Mouse (Mus musculus): Measurements from ENCODE around the gene Trim28. TPM values are rescaled to one million over a fixed set of nuclear protein-coding genes. Genes with fewer than 3 reads are reported as not detected.
A peak's percentile ranks its signal among the peaks of the same experiment; 100 is the strongest.

Gene Trim28
- polyA plus RNA-seq, 1 experiment, result 272 TPM

DNA sequence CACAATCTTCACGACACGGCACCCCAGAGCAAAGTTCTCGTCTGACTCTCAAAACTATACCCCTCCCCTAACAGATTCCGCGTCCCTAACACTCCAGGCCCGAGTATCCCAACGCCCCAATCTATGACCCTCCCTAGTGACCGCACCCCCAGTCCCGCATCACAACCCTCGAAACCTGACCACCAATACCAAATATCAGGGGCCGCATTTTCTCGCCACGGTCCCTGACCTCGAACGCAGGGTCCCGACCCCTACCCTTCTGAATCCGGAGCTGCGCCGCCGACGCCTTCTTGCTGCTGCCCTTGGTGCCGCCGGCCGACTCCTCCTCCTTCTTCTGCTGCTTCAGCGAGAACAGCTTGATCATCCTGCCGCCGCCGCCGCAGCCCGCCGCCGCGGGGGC lies 38.5 kb downstream of the Trim28 start:
- Histone ChIP-seq H3K27me3 (ENCODE audit: control insufficient read depth, insufficient read depth, low read length) (no peaks in the 10 kb centered on the region), H3K27ac (ENCODE audit: insufficient read depth, low read length) (peak overlapping the region; percentile 100), H3K36me3 (ENCODE audit: control insufficient read depth, insufficient read depth, low read length) (peaks cover 8% of the 10 kb centered on the region), H3K4me1 (ENCODE audit: control insufficient read depth, insufficient read depth, insufficient read length) (peaks cover 14% of the 10 kb centered on the region; the same call in 1 of the 2 replicates), H3K4me3 (ENCODE audit: extremely low read depth, insufficient read depth, insufficient read length) (peak overlapping the region; percentile 100)
- no peak for DNase-seq (ENCODE audit: low read depth in 1 of 2, low spot score in 2 of 2)
- TF ChIP-seq CTCF (IDR thresholded peaks at IDR 0.05; ENCODE audit: extremely low read depth, insufficient read depth, insufficient read length, insufficient replicate concordance) (no peak), POLR2A (IDR thresholded peaks at IDR 0.05; ENCODE audit: low read depth, low read length) (no peak)
- WGBS, result under 1% methylated on average over 26 of the region's 33 CpGs

DNA sequence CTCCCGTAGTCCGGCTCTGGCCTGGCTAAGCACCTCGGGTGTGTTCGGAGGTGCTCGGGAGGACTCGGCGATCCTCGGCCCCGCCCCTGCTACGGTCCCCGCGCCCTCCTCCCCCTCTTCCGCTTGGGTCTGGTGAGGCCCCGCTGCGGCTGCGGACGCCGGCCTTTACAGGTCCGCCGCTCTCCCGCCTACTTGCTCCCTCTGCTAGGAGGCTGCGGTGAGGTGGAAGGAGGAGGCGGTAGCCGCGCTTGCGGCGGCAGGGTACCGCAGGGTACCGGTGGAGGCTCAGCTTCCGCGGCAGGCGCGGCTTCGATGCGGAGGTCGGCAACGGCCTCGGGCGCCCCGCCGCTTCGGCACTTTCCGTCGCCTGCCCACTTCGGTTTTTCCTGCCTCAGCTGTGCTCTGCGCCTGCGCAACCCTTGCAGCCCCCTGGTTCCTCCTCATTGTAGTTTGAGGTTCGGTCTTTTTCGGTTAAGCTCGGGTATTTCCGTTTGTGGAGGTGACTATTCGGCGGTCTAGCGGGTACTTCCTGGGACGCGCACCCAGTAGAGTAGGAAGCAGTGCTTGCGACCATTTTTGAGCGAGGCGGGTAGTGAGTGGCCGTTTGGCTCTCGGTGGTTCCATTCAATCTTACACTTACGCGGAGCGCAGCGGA lies 39.1 kb downstream of the Trim28 start, which contains the start of gene Ube2m:
TSS of gene Ube2m (minus strand) at position 375 of the 655 bp plus-strand sequence.
- H3K4me3 ChIP-seq (ENCODE audit: extremely low read depth, insufficient read depth, insufficient read length), result peak within 1 kb of the TSS; percentile 100
- H3K27me3 ChIP-seq (ENCODE audit: control insufficient read depth, insufficient read depth, low read length), result no peaks in the 10 kb centered on the region
- peak within 1 kb of the TSS; percentile 100 for H3K27ac ChIP-seq (ENCODE audit: insufficient read depth, low read length)
- H3K4me1 ChIP-seq (ENCODE audit: control insufficient read depth, insufficient read depth, insufficient read length), result peaks cover 14% of the 10 kb centered on the region; the same call in 1 of the 2 replicates
- peaks cover 8% of the 10 kb centered on the region for H3K36me3 ChIP-seq (ENCODE audit: control insufficient read depth, insufficient read depth, low read length)
- TF ChIP-seq POLR2A (IDR thresholded peaks at IDR 0.05; ENCODE audit: low read depth, low read length), result peak; percentile 97
- TF ChIP-seq CTCF (IDR thresholded peaks at IDR 0.05; ENCODE audit: extremely low read depth, insufficient read depth, insufficient read length, insufficient replicate concordance), result no peak
- under 1% methylated on average over 59 of the region's 65 CpGs for WGBS
- peak; percentile 98 to 99 for DNase-seq (ENCODE audit: low read depth in 1 of 2, low spot score in 2 of 2)

DNA sequence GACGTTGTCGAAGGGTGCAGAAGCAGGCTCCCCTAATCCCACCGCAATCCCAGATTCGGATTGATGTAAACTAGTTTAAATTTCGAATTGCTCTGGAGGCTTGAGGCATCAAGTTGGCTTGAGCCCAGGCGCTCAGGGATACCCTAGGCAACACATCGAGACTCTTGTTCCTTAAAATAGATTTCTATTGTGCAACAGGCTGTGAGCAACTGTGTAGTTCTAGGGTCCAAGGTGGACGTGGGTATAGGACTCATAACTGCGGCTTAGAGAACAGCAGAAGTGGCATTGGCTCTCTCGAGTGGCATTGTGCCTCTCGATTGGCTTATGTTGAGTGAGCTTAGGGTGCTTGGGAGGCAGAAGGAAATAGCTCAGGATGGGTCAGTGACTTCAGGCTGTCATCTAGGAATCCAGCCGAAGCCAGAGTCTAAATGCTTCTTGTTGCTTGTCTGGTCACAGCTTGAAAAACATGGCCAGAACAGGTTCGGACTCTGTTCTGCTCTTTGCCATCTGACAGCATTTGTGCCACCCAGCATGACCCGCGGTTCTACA lies 39.8 kb downstream of the Trim28 start:
- Histone ChIP-seq H3K4me3 (ENCODE audit: extremely low read depth, insufficient read depth, insufficient read length) (peak overlapping the region; percentile 100), H3K27ac (ENCODE audit: insufficient read depth, low read length) (peak overlapping the region; percentile 100), H3K4me1 (ENCODE audit: control insufficient read depth, insufficient read depth, insufficient read length) (peaks cover 19% of the 10 kb centered on the region), H3K27me3 (ENCODE audit: control insufficient read depth, insufficient read depth, low read length) (peaks cover 5% of the 10 kb centered on the region; the same call in 1 of the 2 replicates), H3K36me3 (ENCODE audit: control insufficient read depth, insufficient read depth, low read length) (peaks cover 8% of the 10 kb centered on the region)
- no peak for TF ChIP-seq CTCF (IDR thresholded peaks at IDR 0.05; ENCODE audit: extremely low read depth, insufficient read depth, insufficient read length, insufficient replicate concordance)
- TF ChIP-seq POLR2A (IDR thresholded peaks at IDR 0.05; ENCODE audit: low read depth, low read length), result no peak
- DNase-seq (ENCODE audit: low read depth in 1 of 2, low spot score in 2 of 2), result no peak
- 10% methylated on average over 15 of the region's 15 CpGs for WGBS

DNA sequence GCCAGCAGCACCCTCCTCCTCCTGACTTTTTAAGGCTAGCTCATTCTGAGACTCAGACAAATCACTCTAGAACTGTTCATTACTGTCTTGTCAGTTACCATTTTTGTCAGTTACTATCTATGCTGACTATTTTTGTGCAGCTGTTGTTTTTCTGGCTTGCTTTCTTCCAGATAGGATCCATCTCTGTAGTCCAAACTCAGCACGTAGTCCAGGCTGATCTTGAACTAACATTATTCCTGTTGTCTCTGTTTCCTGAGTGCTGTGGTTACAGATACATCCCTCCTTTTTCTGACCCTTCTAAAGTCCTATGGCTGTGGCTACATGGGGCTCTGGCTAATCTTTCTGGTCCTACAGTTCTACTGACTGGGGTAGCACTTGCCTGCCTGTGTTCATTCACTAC lies 40.3 kb downstream of the Trim28 start:
- 76% methylated on average over 1 of the region's 1 CpGs for WGBS
- Histone ChIP-seq H3K27me3 (ENCODE audit: control insufficient read depth, insufficient read depth, low read length) (peaks cover 10% of the 10 kb centered on the region), H3K27ac (ENCODE audit: insufficient read depth, low read length) (no peak overlapping the region), H3K4me3 (ENCODE audit: extremely low read depth, insufficient read depth, insufficient read length) (no peak overlapping the region), H3K4me1 (ENCODE audit: control insufficient read depth, insufficient read depth, insufficient read length) (peaks cover 24% of the 10 kb centered on the region), H3K36me3 (ENCODE audit: control insufficient read depth, insufficient read depth, low read length) (peaks cover 8% of the 10 kb centered on the region)
- TF ChIP-seq POLR2A (IDR thresholded peaks at IDR 0.05; ENCODE audit: low read depth, low read length) (no peak), CTCF (IDR thresholded peaks at IDR 0.05; ENCODE audit: extremely low read depth, insufficient read depth, insufficient read length, insufficient replicate concordance) (no peak)
- DNase-seq (ENCODE audit: low read depth in 1 of 2, low spot score in 2 of 2), result no peak

DNA sequence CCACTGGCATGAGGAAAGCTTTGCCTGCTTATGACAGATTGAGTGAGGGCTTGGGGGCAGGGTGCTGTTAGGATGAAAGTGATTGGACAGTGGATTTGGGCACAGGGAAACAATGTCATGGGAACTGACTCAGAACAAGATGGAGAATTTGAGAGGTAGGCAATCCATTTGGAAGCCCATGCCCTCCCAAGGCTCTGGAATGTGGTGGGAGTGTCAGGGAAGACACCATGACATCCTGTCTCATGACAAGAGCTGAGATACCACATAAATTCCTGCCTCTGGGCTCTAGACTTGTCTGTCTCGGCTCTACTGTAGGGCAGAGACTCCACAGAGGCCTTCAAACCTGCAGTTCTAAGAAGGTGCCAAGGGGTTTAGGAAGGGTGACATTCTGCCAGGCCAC lies 42.3 kb downstream of the Trim28 start:
- Histone ChIP-seq H3K27me3 (ENCODE audit: control insufficient read depth, insufficient read depth, low read length) (peaks cover 13% of the 10 kb centered on the region), H3K27ac (ENCODE audit: insufficient read depth, low read length) (no peak overlapping the region), H3K4me3 (ENCODE audit: extremely low read depth, insufficient read depth, insufficient read length) (no peak overlapping the region), H3K36me3 (ENCODE audit: control insufficient read depth, insufficient read depth, low read length) (no peaks in the 10 kb centered on the region), H3K4me1 (ENCODE audit: control insufficient read depth, insufficient read depth, insufficient read length) (peaks cover 23% of the 10 kb centered on the region)
- WGBS, result 82% methylated on average over 1 of the region's 1 CpGs
- TF ChIP-seq CTCF (IDR thresholded peaks at IDR 0.05; ENCODE audit: extremely low read depth, insufficient read depth, insufficient read length, insufficient replicate concordance) (no peak), POLR2A (IDR thresholded peaks at IDR 0.05; ENCODE audit: low read depth, low read length) (no peak)
- DNase-seq (ENCODE audit: low read depth in 1 of 2, low spot score in 2 of 2), result no peak

GRCm38 (mm10) chr7:13042511-13042910 lies 43.6 kb downstream of the Trim28 start:
- H3K27ac ChIP-seq (ENCODE audit: insufficient read depth, low read length), result no peak overlapping the region

DNA sequence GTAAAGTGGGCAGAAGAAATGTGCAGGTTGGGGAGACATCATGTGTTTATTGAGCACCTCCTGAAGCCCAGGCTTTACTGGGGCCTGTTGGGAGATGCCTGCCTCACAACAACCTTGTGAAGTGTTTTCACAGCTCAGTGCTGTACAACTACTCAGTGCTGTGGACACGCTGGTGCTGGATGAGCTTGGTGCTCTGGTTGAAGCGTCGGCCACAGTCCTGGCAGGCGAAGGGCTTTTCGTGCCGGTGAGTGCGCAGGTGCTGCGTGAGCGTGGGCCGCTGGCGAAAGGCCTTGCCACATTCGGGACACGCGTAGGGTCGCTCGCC lies 44.2 kb downstream of the Trim28 start:
- H3K27me3 ChIP-seq (ENCODE audit: control insufficient read depth, insufficient read depth, low read length), result peaks cover 13% of the 10 kb centered on the region
- DNase-seq (ENCODE audit: low read depth in 1 of 2, low spot score in 2 of 2), result no peak
- peaks cover 17% of the 10 kb centered on the region for H3K4me1 ChIP-seq (ENCODE audit: control insufficient read depth, insufficient read depth, insufficient read length)
- TF ChIP-seq CTCF (IDR thresholded peaks at IDR 0.05; ENCODE audit: extremely low read depth, insufficient read depth, insufficient read length, insufficient replicate concordance) (no peak), POLR2A (IDR thresholded peaks at IDR 0.05; ENCODE audit: low read depth, low read length) (no peak)
- 78% methylated on average over 16 of the region's 16 CpGs for whole genome bisulfite sequencing
- no peaks in the 10 kb centered on the region for H3K36me3 ChIP-seq (ENCODE audit: control insufficient read depth, insufficient read depth, low read length)
- no peak overlapping the region for H3K4me3 ChIP-seq (ENCODE audit: extremely low read depth, insufficient read depth, insufficient read length)
- H3K27ac ChIP-seq (ENCODE audit: insufficient read depth, low read length), result no peak overlapping the region

More at GRCm38 (mm10) chr7:13042511-13042910, 43.6 kb downstream of the Trim28 start:
- H3K27me3 ChIP-seq (ENCODE audit: control insufficient read depth, insufficient read depth, low read length), result peaks cover 13% of the 10 kb centered on the region
- TF ChIP-seq CTCF (IDR thresholded peaks at IDR 0.05; ENCODE audit: extremely low read depth, insufficient read depth, insufficient read length, insufficient replicate concordance) (no peak), POLR2A (IDR thresholded peaks at IDR 0.05; ENCODE audit: low read depth, low read length) (no peak)
- no peak overlapping the region for H3K4me3 ChIP-seq (ENCODE audit: extremely low read depth, insufficient read depth, insufficient read length)
- no peak for DNase-seq (ENCODE audit: low read depth in 1 of 2, low spot score in 2 of 2)
- peaks cover 17% of the 10 kb centered on the region for H3K4me1 ChIP-seq (ENCODE audit: control insufficient read depth, insufficient read depth, insufficient read length)
- no peaks in the 10 kb centered on the region for H3K36me3 ChIP-seq (ENCODE audit: control insufficient read depth, insufficient read depth, low read length)
- WGBS, result 85% methylated on average over 6 of the region's 6 CpGs

Measured in spleen, adult 2 months (tissue).